Mouse (Mus musculus): ENCODE results near the gene Vmn2r26. TPM values are rescaled to one million over a fixed set of nuclear protein-coding genes. Genes with fewer than 3 reads are reported as not detected.
"Not testable (repeated sequence)": the region's sequence is repeated elsewhere in the genome, so short reads cannot be mapped to it uniquely, and the experiment has no call there.

Vmn2r26 gene
- under 1 TPM; 0.03 to 0.06 TPM for total RNA-seq (2021)
- long read RNA-seq, experiment 1: 0 reads
- long read RNA-seq, experiment 2: 0 reads

DNA sequence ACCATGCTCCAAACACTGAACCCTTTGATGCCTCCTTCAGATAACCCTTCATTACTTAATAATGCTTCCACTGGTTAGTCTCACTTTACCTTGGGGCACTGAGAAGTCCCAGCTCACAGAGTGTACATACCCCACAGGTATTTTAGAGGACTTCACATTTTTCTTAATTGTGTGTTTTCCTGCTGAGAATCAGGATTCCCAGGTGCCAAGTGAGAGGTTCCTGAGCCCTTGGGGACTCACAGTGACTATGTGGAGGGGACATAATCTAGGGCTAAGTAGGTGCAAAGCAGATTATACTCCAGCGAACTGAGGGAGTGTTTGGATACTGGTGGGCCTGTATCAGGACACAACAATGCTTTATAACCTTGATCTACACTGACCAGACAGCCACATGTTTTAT, at the start of gene Vmn2r26:
Vmn2r26 (plus strand) TSS at position 301 of the 400 bp plus-strand sequence.
- DNase-seq (ENCODE audit: low spot score in 2 of 2): not testable (repeated sequence)

GRCm38 (mm10) chr6:124020841-124021240, 3.5 kb upstream of the Vmn2r26 start:
- DNase-seq (ENCODE audit: low spot score in 2 of 2): no peak

DNA sequence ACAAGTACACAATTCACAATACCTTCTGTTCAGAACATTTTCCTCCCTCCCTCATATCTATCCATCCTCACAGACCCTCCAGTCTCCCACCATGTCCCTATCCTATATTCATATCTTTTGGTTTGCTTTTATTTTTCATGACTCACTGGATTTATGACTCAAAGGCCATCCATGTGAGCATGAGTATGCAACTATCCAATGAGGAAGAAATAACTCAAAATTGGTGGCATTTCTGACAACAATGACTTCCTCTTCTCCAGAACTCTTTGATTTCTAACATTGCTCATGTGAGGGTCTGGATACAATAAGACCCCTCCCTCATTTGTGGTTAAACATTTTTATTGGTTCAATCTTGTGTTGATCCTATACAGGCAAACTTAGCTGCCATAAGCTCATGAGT, 24.0 kb downstream of the Vmn2r26 start:
- DNase-seq (ENCODE audit: low spot score in 2 of 2): no peak

DNA sequence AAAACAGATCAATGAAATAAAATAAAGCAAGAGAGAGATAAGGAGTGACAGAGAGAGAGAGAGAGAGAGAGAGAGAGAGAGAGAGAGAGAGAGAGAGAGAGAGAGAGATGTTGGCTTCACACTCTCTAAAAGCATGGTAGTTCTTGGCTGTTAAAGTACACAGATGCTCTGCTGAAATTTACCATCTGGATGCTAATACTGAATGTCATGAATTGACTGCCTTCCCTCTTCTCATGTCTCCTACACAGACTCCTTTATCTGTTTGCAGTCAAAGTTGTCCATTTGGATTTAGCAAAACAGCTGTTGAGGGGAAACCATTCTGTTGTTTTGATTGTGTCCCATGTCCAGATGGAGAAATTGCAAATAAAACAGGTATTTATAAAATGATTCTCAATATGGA, 29.2 kb downstream of the Vmn2r26 start:
- DNase-seq (ENCODE audit: low spot score in 2 of 2): not testable (repeated sequence)

DNA sequence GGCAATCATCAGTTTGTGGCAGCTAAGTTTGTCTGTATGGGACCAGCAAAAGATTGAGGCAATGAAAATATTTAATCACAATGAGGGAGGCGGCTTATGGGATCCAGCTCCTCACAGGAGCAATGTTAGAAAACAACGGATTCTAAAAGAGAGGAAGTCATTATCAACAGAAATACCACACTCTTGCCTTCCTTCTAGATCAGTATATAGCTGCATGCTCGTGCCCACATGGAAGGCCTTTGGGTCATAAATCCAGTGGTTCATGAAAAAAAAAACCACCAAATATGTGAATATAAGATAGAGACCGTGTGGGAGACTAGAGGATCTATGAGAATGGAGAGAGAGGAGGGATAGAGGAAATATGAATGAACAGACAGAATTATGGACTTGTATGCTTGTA, 78.0 kb downstream of the Vmn2r26 start:
- DNase-seq (ENCODE audit: low spot score in 2 of 2): no peak

Other genes starting within 250 kb of the Vmn2r26 start
- under 1 TPM in 1 of 2 experiments, not detected in 1; 0.03 TPM for gene Vmn2r24, start 245.7 kb upstream of the Vmn2r26 start, total RNA-seq (2021)
- gene Vmn2r25, start 171.1 kb upstream of the Vmn2r26 start, total RNA-seq (2021): not detected
- not detected for gene Vmn2r27, start 207.3 kb downstream of the Vmn2r26 start, total RNA-seq (2021)